Mouse (Mus musculus): Measurements from ENCODE around the gene Tbc1d22a. TPM values are rescaled to one million over a fixed set of nuclear protein-coding genes. Genes with fewer than 3 reads are reported as not detected.

Gene Tbc1d22a
- polyA plus RNA-seq, 1 experiment = 56.5 TPM

GRCm38 (mm10) chr15:86429766-86430335, 215.6 kb downstream of the Tbc1d22a start:
- no peaks in the 10 kb centered on the region for H3K36me3 ChIP-seq (ENCODE audit: control insufficient read depth, insufficient read depth, low read length)
- no peak for TF ChIP-seq CTCF (IDR thresholded peaks at IDR 0.05; ENCODE audit: borderline replicate concordance, control insufficient read depth, extremely low read depth, insufficient read depth, low read length, poor library complexity)
- no peak for TF ChIP-seq POLR2A (IDR thresholded peaks at IDR 0.05; ENCODE audit: control insufficient read depth, extremely low read depth, insufficient read depth, low read length, poor library complexity)
- DNase-seq = no peak

GRCm38 (mm10) chr15:86431539-86432080, 217.4 kb downstream of the Tbc1d22a start:
- WGBS = 96% methylated on average over 11 of the region's 11 CpGs
- H3K27me3 ChIP-seq (ENCODE audit: control insufficient read depth, insufficient read depth, low read length) = no peaks in the 10 kb centered on the region
- TF ChIP-seq CTCF (IDR thresholded peaks at IDR 0.05; ENCODE audit: borderline replicate concordance, control insufficient read depth, extremely low read depth, insufficient read depth, low read length, poor library complexity) (no peak), POLR2A (IDR thresholded peaks at IDR 0.05; ENCODE audit: control insufficient read depth, extremely low read depth, insufficient read depth, low read length, poor library complexity) (no peak)

More at GRCm38 (mm10) chr15:86429766-86430335, 215.6 kb downstream of the Tbc1d22a start:
- 81% methylated on average over 8 of the region's 8 CpGs for WGBS
- Histone ChIP-seq H3K4me3 (ENCODE audit: control insufficient read depth, insufficient read depth, low read length) (no peak overlapping the region), H3K27ac (ENCODE audit: control insufficient read depth, insufficient read depth, low read length) (no peak overlapping the region), H3K4me1 (replicated peaks; ENCODE audit: control insufficient read depth, insufficient read depth, low read length) (no peaks in the 10 kb centered on the region), H3K27me3 (ENCODE audit: control insufficient read depth, insufficient read depth, low read length) (no peaks in the 10 kb centered on the region)

GRCm38 (mm10) chr15:86432791-86433190, 218.5 kb downstream of the Tbc1d22a start:
- TF ChIP-seq CTCF (IDR thresholded peaks at IDR 0.05; ENCODE audit: borderline replicate concordance, control insufficient read depth, extremely low read depth, insufficient read depth, low read length, poor library complexity) = no peak
- TF ChIP-seq POLR2A (IDR thresholded peaks at IDR 0.05; ENCODE audit: control insufficient read depth, extremely low read depth, insufficient read depth, low read length, poor library complexity) = no peak
- Histone ChIP-seq H3K36me3 (ENCODE audit: control insufficient read depth, insufficient read depth, low read length) (no peaks in the 10 kb centered on the region), H3K27me3 (ENCODE audit: control insufficient read depth, insufficient read depth, low read length) (no peaks in the 10 kb centered on the region), H3K4me1 (replicated peaks; ENCODE audit: control insufficient read depth, insufficient read depth, low read length) (peaks cover 8% of the 10 kb centered on the region), H3K27ac (ENCODE audit: control insufficient read depth, insufficient read depth, low read length) (no peak overlapping the region), H3K4me3 (ENCODE audit: control insufficient read depth, insufficient read depth, low read length) (no peak overlapping the region)
- DNase-seq = no peak

More at GRCm38 (mm10) chr15:86431539-86432080, 217.4 kb downstream of the Tbc1d22a start:
- Histone ChIP-seq H3K4me3 (ENCODE audit: control insufficient read depth, insufficient read depth, low read length) (no peak overlapping the region), H3K4me1 (replicated peaks; ENCODE audit: control insufficient read depth, insufficient read depth, low read length) (no peaks in the 10 kb centered on the region), H3K36me3 (ENCODE audit: control insufficient read depth, insufficient read depth, low read length) (no peaks in the 10 kb centered on the region), H3K27ac (ENCODE audit: control insufficient read depth, insufficient read depth, low read length) (no peak overlapping the region)
- DNase-seq = no peak

- Histone ChIP-seq H3K27me3 (ENCODE audit: control insufficient read depth, insufficient read depth, low read length) (no peaks in the 10 kb centered on the region), H3K4me1 (replicated peaks; ENCODE audit: control insufficient read depth, insufficient read depth, low read length) (peaks cover 14% of the 10 kb centered on the region), H3K4me3 (ENCODE audit: control insufficient read depth, insufficient read depth, low read length) (no peak overlapping the region), H3K27ac (ENCODE audit: control insufficient read depth, insufficient read depth, low read length) (no peak overlapping the region), H3K36me3 (ENCODE audit: control insufficient read depth, insufficient read depth, low read length) (no peaks in the 10 kb centered on the region)
- TF ChIP-seq CTCF (IDR thresholded peaks at IDR 0.05; ENCODE audit: borderline replicate concordance, control insufficient read depth, extremely low read depth, insufficient read depth, low read length, poor library complexity) (no peak), POLR2A (IDR thresholded peaks at IDR 0.05; ENCODE audit: control insufficient read depth, extremely low read depth, insufficient read depth, low read length, poor library complexity) (no peak)
- 98% methylated on average over 8 of the region's 8 CpGs for WGBS
- no peak for DNase-seq
Observed at GRCm38 (mm10) chr15:86433378-86433777, 219.1 kb downstream of the Tbc1d22a start.

- no peaks in the 10 kb centered on the region for H3K36me3 ChIP-seq (ENCODE audit: control insufficient read depth, insufficient read depth, low read length)
- H3K27ac ChIP-seq (ENCODE audit: control insufficient read depth, insufficient read depth, low read length) = no peak overlapping the region
- DNase-seq = no peak
- H3K4me1 ChIP-seq (replicated peaks; ENCODE audit: control insufficient read depth, insufficient read depth, low read length) = peaks cover 22% of the 10 kb centered on the region
- no peaks in the 10 kb centered on the region for H3K27me3 ChIP-seq (ENCODE audit: control insufficient read depth, insufficient read depth, low read length)
- TF ChIP-seq CTCF (IDR thresholded peaks at IDR 0.05; ENCODE audit: borderline replicate concordance, control insufficient read depth, extremely low read depth, insufficient read depth, low read length, poor library complexity) = no peak
- no peak for TF ChIP-seq POLR2A (IDR thresholded peaks at IDR 0.05; ENCODE audit: control insufficient read depth, extremely low read depth, insufficient read depth, low read length, poor library complexity)
- WGBS = 93% methylated on average over 3 of the region's 3 CpGs
- no peak overlapping the region for H3K4me3 ChIP-seq (ENCODE audit: control insufficient read depth, insufficient read depth, low read length)
Observed at GRCm38 (mm10) chr15:86434241-86434640, 220.0 kb downstream of the Tbc1d22a start.

GRCm38 (mm10) chr15:86437346-86437745, 223.1 kb downstream of the Tbc1d22a start:
- Histone ChIP-seq H3K36me3 (ENCODE audit: control insufficient read depth, insufficient read depth, low read length) (no peaks in the 10 kb centered on the region), H3K27ac (ENCODE audit: control insufficient read depth, insufficient read depth, low read length) (no peak overlapping the region), H3K27me3 (ENCODE audit: control insufficient read depth, insufficient read depth, low read length) (no peaks in the 10 kb centered on the region), H3K4me3 (ENCODE audit: control insufficient read depth, insufficient read depth, low read length) (no peak overlapping the region), H3K4me1 (replicated peaks; ENCODE audit: control insufficient read depth, insufficient read depth, low read length) (peaks cover 22% of the 10 kb centered on the region)
- WGBS = 16% methylated on average over 2 of the region's 2 CpGs
- DNase-seq = peak; percentile 55
- TF ChIP-seq CTCF (IDR thresholded peaks at IDR 0.05; ENCODE audit: borderline replicate concordance, control insufficient read depth, extremely low read depth, insufficient read depth, low read length, poor library complexity) (no peak), POLR2A (IDR thresholded peaks at IDR 0.05; ENCODE audit: control insufficient read depth, extremely low read depth, insufficient read depth, low read length, poor library complexity) (no peak)

All from thymus, adult 2 months (tissue).